Mouse (Mus musculus) CH12.LX (cell line): ENCODE measurements around the gene Wdr90.
A peak's percentile ranks its signal among the peaks of the same experiment; 100 is the strongest.

Source experiments
- BHLHE40 ChIP-seq: IDR thresholded peaks from 2 replicates; pipeline ENCODE4 v1.6.1; 2011; ENCODE audit warnings: mild to moderate bottlenecking, low read depth, low read length, improper control_type of control experiment
- CHD1 ChIP-seq: IDR thresholded peaks from 2 replicates; pipeline ENCODE4 v1.6.1; 2012; ENCODE audit warnings: low read depth, low read length, improper control_type of control experiment, inconsistent platforms
- CHD2 ChIP-seq: IDR thresholded peaks from 2 replicates; pipeline ENCODE4 v1.6.1; 2011; ENCODE audit warnings: low read length, improper control_type of control experiment
- CTCF ChIP-seq, 2 experiments: IDR thresholded peaks in 1 of 2; conservative IDR thresholded peaks in 1 of 2; 2 replicates each; pipeline ENCODE4 v1.5.1; 2011 to 2012; ENCODE audit warnings: low read depth in 2 of 2, low read length in 2 of 2, improper control_type of control experiment in 1 of 2, inconsistent platforms in 1 of 2, mild to moderate bottlenecking in 1 of 2, moderate library complexity in 1 of 2
- EP300 ChIP-seq: IDR thresholded peaks from 2 replicates; pipeline ENCODE4 v1.6.1; 2011; ENCODE audit warnings: low read length, improper control_type of control experiment
- JUND ChIP-seq: conservative IDR thresholded peaks from 2 replicates; pipeline ENCODE4 v1.6.1; 2011; ENCODE audit warnings: low read depth, low read length, improper control_type of control experiment
- MAFK ChIP-seq: IDR thresholded peaks from 2 replicates; pipeline ENCODE4 v1.6.1; 2011; ENCODE audit warnings: low read length, improper control_type of control experiment; ENCODE audit not compliant: insufficient replicate concordance
- MXI1 ChIP-seq: IDR thresholded peaks from 2 replicates; pipeline ENCODE4 v1.6.1; 2011; ENCODE audit warnings: mild to moderate bottlenecking, low read depth, low read length, improper control_type of control experiment
- POLR2A ChIP-seq: IDR thresholded peaks from 2 replicates; pipeline ENCODE4 v1.6.1; 2011; ENCODE audit warnings: low read depth, mild to moderate bottlenecking, improper control_type of control experiment, low read length
- TCF12 ChIP-seq: IDR thresholded peaks from 2 replicates; pipeline ENCODE4 v1.6.1; 2014; ENCODE audit warnings: low read depth, mild to moderate bottlenecking, inconsistent platforms, low read length, improper control_type of control experiment
- UBTF ChIP-seq: IDR thresholded peaks from 2 replicates; pipeline ENCODE4 v1.6.1; 2012; ENCODE audit warnings: low read depth, mild to moderate bottlenecking, inconsistent platforms, low read length, improper control_type of control experiment, moderate library complexity
- USF1 ChIP-seq: IDR thresholded peaks from 2 replicates; pipeline ENCODE4 v1.6.1; 2014; ENCODE audit warnings: low read depth, mild to moderate bottlenecking, inconsistent platforms, low read length, improper control_type of control experiment
- ZNF384 ChIP-seq: IDR thresholded peaks from 2 replicates; pipeline ENCODE4 v1.6.1; 2012; ENCODE audit warnings: low read depth, low read length, improper control_type of control experiment, inconsistent platforms

GRCm38 (mm10) chr17:25874721-25875170 lies 13.4 kb upstream of the Wdr90 start, which contains the start of gene Mettl26:
- TF ChIP-seq CTCF (conservative IDR thresholded peaks at IDR 0.05 in 1 of 2, IDR thresholded peaks at IDR 0.05 in 1 of 2; ENCODE audit: low read depth in 2 of 2, low read length in 2 of 2) (no peak), MXI1 (peak; percentile 52), BHLHE40 (no peak), UBTF (no peak), TCF12 (no peak), ZNF384 (no peak), POLR2A (no peak), CHD2 (no peak), USF1 (no peak), CHD1 (0 out of 2 replicates have a peak, but pooled peaks have one; percentile 23), EP300 (no peak), JUND (no peak), MAFK (peak; percentile 96)
